Mouse (Mus musculus) megakaryocyte, embryonic 14.5 days (primary cell): ENCODE results near the gene Lrp1.

Experiments used
- FLI1 ChIP-seq: IDR thresholded peaks from 2 replicates; pipeline ENCODE4 v1.6.1; 2012; ENCODE audit warnings: low read length, inconsistent platforms, mixed read lengths
- GATA1 ChIP-seq: IDR thresholded peaks from 3 replicates; pipeline ENCODE4 v1.6.1; 2012; ENCODE audit warnings: mixed read lengths, low read length, inconsistent platforms, borderline replicate concordance

GRCm38 (mm10) chr10:127555703-127556102 is 65.2 kb downstream of the Lrp1 start:
- TF ChIP-seq FLI1 (no peak), GATA1 (no peak)
